Mouse (Mus musculus): ENCODE measurements around the gene Slc35a1.

The Slc35a1 gene

DNA sequence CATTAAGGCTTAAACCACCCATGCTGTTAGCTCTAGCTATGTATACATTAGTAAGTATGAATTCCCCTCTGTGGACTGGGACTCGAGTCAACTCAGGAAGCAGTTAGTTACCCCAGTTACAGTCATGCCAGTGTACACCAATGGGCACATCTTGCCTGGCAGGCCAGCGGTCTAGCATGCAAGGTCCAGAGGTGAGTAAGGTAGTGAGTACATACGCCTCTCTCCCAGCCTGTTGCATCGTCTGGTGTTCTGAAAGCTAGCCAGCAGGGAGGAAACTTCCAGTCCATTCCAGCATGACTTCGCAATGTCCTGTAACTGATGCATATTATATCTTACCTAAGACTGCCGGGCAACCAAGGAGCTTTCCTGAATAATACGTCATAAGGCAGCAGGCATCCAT lies 34.1 kb downstream of the Slc35a1 start:
- no peak for DNase-seq (ENCODE audit: low spot score in 2 of 2)

DNA sequence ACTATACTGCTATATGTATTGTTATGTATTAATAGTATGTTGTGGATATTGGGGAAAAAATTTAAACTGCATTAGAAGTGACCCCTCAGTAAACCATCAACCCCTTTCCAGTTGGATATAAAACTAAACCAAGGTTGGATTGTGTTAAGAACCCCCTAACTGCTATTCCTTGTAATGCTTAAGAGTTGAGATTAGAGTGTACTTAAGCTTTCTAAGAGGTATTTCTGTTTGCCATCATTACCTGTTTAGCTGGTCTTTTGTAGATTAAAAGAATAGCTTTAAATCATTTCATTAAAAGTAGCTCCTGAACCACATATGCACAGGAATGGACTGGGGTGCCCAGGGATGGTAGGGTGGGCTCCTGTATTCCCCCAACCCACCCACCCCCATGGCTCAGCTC lies 42.5 kb downstream of the Slc35a1 start:
- no peak for DNase-seq (ENCODE audit: low spot score in 2 of 2)

DNA sequence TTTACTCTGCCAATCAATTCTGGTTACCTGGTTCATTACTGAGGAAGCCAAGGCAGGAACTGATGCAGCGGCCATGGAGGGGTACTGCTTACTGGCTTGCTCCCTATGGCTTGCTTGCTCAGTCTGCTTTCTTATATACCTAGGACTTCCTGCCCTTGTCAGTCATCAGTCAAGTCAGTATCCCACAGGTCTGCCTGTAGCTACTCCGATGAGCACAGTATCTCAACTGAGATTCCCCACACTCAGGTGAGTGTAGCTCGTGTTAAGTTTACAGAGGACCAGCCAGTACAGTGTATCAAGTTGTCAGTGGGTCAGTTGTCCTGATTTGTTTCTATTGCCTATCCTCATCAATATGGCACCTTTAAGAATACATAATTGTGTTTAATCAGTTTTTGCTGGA lies 46.5 kb downstream of the Slc35a1 start:
- no peak for DNase-seq (ENCODE audit: low spot score in 2 of 2)

DNA sequence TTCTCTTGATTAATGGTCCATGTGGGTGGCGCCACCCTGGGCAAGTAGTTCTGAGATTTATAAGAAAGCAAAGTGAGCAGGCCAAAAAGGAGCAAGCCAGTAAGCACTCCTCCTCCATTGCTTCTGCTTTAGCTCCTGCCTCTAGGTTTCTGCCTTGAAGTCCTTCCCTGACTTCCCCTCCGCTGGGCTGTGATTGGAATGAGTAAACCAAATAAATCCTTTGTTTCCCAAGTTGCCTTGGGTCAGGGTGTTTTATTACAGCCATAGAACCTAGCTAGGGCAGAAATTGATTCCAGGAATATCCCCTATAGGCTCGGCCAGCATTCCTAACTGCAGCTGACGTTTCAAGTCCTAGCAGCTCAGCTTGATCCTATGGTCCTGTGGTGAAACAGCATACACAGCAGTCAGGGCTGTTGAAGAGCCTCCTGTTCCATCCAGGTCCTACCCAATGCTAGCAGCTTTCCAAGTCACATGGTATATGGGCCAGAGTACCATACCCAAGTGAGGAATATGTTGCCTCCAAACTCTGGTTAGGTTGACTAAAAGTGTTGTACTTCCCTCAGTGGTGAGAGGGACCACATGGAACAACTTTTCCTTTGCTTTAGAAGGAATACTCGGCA lies 47.4 kb downstream of the Slc35a1 start:
- no peak for DNase-seq (ENCODE audit: low spot score in 2 of 2)

GRCm38 (mm10) chr4:34637851-34638250 lies 49.4 kb downstream of the Slc35a1 start:
- no peak for DNase-seq (ENCODE audit: low spot score in 2 of 2)

DNA sequence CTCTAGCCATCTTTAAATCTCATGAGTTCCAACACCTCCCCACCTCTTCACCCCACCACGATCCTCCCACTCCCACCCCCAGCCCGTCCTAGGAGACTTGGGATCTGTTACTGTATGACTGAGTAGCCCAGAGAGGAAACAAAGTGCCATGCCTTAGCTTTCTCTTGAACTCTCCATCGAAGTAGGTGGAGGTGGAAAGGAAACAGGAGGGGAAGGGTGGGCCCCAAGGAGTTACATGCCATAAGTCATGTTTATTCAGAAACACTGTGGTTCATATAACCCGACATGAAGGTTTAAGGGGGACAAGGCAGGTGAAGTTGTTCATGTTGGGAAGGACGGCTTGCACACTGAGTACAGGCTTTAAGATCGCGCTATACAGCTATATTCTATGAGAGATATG lies 49.9 kb downstream of the Slc35a1 start:
- no peak for DNase-seq (ENCODE audit: low spot score in 2 of 2)

DNA sequence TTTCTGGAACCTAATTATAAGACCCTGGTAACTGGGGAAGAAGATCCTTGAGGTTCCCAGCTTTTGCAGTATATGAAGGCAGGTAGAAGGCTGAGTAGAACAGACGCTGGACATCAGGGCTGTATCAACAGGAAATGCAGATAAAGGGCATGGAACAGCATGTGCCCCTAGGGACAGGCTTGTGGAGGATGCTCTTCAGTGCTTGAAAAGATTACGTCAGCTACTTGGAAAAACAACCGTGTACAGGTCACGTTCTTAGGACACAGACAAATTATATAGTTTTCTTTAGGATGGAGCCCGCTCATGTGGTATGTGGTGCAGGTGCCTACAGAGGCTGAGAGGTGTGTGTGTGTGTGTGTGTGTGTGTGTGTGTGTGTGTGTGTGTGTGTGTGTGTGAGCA lies 51.2 kb downstream of the Slc35a1 start:
- DNase-seq (ENCODE audit: low spot score in 2 of 2) = no peak

DNA sequence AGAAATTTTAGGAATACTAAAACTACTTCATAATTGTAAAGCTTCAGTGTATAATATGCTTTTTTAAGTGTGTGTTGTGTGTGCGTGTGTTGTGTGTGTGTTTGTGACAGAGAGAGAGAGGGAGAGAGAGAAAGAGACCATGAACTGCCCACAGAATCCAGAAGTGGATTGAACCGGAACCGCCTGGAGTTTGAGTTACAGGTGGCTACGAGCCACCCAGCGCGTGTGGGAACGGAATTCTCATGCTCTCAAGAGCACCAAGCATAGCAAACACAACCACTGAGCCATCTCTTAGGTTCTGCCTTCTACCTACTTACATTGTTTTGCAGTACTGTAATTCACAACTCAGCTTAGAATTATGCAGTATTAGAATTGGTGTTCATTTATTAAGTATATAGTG lies 53.1 kb downstream of the Slc35a1 start:
- no peak for DNase-seq (ENCODE audit: low spot score in 2 of 2)

DNA sequence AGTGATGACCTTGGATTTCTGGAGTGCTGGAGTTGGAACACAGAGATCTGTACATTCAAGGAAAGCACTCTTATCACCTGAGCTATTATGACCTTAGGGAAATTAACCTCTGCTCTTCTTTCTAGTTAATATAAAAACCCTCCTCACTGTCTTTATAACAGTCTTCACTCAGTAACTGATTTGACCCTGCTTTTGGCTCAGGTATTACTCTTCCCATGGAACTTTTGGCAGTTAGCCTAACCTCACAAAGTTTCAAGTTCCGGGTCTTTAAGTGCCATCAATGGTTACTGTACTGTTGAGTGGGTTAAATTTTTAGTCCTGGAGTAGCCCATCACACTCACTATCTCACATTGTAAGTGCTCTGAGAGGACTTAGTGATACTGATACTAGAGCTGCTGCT lies 57.3 kb downstream of the Slc35a1 start:
- no peak for DNase-seq (ENCODE audit: low spot score in 2 of 2)

GRCm38 (mm10) chr4:34626401-34626800 lies 60.8 kb downstream of the Slc35a1 start:
- DNase-seq (ENCODE audit: low spot score in 2 of 2) = no peak

- DNase-seq (ENCODE audit: low spot score in 2 of 2) = no peak
Measured at GRCm38 (mm10) chr4:34625556-34625955, 61.7 kb downstream of the Slc35a1 start.

DNA sequence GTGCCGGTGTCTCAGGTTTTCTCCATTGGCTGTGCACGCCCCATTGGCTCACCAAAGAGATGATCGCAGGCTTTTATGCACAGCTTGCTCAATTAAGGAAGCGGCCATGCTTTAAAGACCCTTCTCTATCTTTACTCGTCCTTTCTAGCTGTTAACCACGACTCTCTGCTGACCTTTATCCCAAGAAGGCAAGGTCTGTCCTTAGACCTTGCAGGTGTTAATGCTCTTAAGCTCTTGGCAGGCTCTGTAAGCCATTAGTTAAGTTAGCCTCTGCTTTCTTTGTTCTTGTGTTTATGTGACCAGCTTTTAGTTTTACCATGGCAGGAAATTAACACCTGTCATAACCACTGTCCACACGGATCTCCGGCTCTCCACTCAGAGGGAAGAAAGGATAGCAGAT lies 71.1 kb downstream of the Slc35a1 start:
- DNase-seq (ENCODE audit: low spot score in 2 of 2) = no peak

GRCm38 (mm10) chr4:34615303-34615702 lies 71.9 kb downstream of the Slc35a1 start:
- DNase-seq (ENCODE audit: low spot score in 2 of 2) = no peak

- DNase-seq (ENCODE audit: low spot score in 2 of 2) = peak; percentile 82 to 88
Measured at GRCm38 (mm10) chr4:34614630-34615094, 72.6 kb downstream of the Slc35a1 start, which contains the start of the genes Orc3 and Rars2. TSS of gene Orc3 (minus strand) at chr4:34614944. TSS of gene Rars2 (plus strand) at chr4:34614957.

- DNase-seq (ENCODE audit: low spot score in 2 of 2) = no peak
Measured at GRCm38 (mm10) chr4:34613571-34614145, 73.6 kb downstream of the Slc35a1 start.

Data from spleen, postnatal 14 days (tissue).